Mouse (Mus musculus) MEL (cell line): ENCODE measurements at regions not wholly inside any gene's neighbourhood (a gene's known extent, or its start where the extent isn't known, plus 50 kb on each side); places are given as distances from the start of the nearest gene placed in this dataset.

Experiments
- CTCF ChIP-seq, 3 experiments: IDR thresholded peaks in 2 of 3; conservative IDR thresholded peaks in 1 of 3; 2 replicates each; pipeline ENCODE4 v1.5.1; 2011 to 2012; ENCODE audit warnings: low read length in 3 of 3, low read depth in 2 of 3, mild to moderate bottlenecking in 2 of 3, improper control_type of control experiment in 1 of 3, inconsistent platforms in 1 of 3, mixed read lengths in 1 of 3, moderate library complexity in 1 of 3; ENCODE audit not compliant: control insufficient read depth in 1 of 3, insufficient read depth in 1 of 3, poor library complexity in 1 of 3, severe bottlenecking in 1 of 3
- EP300 ChIP-seq, 2 experiments: IDR thresholded peaks; 2 replicates each; pipeline ENCODE4 v1.6.1; 2011; ENCODE audit warnings: improper control_type of control experiment in 2 of 2, low read length in 2 of 2, low read depth in 1 of 2, mild to moderate bottlenecking in 1 of 2
- MEF2A ChIP-seq: IDR thresholded peaks from 2 replicates; pipeline ENCODE4 v1.6.1; 2014; ENCODE audit warnings: low read depth, mild to moderate bottlenecking, inconsistent platforms, low read length, improper control_type of control experiment; ENCODE audit not compliant: poor library complexity, insufficient replicate concordance, severe bottlenecking; ENCODE audit errors: extremely low read depth
- POLR2A ChIP-seq, 2 experiments: IDR thresholded peaks; 2 replicates each; pipeline ENCODE4 v1.6.1; 2011 to 2012; ENCODE audit warnings: low read length in 2 of 2, mild to moderate bottlenecking in 2 of 2, control low read depth in 1 of 2, improper control_type of control experiment in 1 of 2, low read depth in 1 of 2, moderate library complexity in 1 of 2; ENCODE audit not compliant: control insufficient read depth in 1 of 2, insufficient read depth in 1 of 2, poor library complexity in 1 of 2
- RAD21 ChIP-seq: IDR thresholded peaks from 2 replicates; pipeline ENCODE4 v1.6.1; 2011; ENCODE audit warnings: mild to moderate bottlenecking, low read depth, low read length, improper control_type of control experiment
- RCOR1 ChIP-seq: IDR thresholded peaks from 2 replicates; pipeline ENCODE4 v1.6.1; 2012; ENCODE audit warnings: low read depth, mild to moderate bottlenecking, inconsistent platforms, low read length, improper control_type of control experiment
- UBTF ChIP-seq: IDR thresholded peaks from 2 replicates; pipeline ENCODE4 v1.6.1; 2012; ENCODE audit warnings: low read depth, mild to moderate bottlenecking, inconsistent platforms, low read length, improper control_type of control experiment, moderate library complexity, borderline replicate concordance; ENCODE audit not compliant: insufficient read depth
- USF1 ChIP-seq: IDR thresholded peaks from 2 replicates; pipeline ENCODE4 v1.6.1; 2014; ENCODE audit warnings: low read depth, mild to moderate bottlenecking, inconsistent platforms, low read length, improper control_type of control experiment, moderate library complexity
- ZNF384 ChIP-seq: IDR thresholded peaks from 2 replicates; pipeline ENCODE4 v1.6.1; 2012; ENCODE audit warnings: low read depth, mild to moderate bottlenecking, inconsistent platforms, low read length, improper control_type of control experiment

DNA sequence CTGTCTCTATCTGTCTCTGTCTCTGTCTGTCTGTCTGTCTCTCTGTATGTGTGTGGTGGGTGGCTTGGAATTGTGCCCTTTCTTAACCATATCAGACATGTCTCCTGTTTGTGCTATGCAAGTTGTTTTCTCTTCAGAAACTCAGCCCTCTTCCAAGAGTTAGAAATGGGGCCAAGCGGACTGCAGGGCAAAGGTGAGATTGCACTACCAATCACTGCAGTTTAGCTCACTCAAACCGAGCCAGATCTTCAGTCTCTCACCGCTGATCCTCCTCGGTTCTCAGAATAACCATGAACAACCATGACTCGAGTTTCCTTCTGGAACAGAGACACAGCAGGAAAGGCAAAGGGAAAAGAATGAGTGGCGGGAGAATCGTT is 137.2 kb downstream of the Dact1 start:
- TF ChIP-seq RAD21 (no peak), POLR2A (IDR thresholded peaks at IDR 0.05; ENCODE audit: control insufficient read depth in 1 of 2, insufficient read depth in 1 of 2, low read depth in 1 of 2, low read length in 2 of 2, poor library complexity in 1 of 2) (no peak), CTCF (IDR thresholded peaks at IDR 0.05 in 2 of 3, conservative IDR thresholded peaks at IDR 0.05 in 1 of 3; ENCODE audit: control insufficient read depth in 1 of 3, insufficient read depth in 1 of 3, low read depth in 2 of 3, low read length in 3 of 3, poor library complexity in 1 of 3, severe bottlenecking in 1 of 3) (no peak), ZNF384 (no peak), EP300 (IDR thresholded peaks at IDR 0.05; ENCODE audit: low read depth in 1 of 2, low read length in 2 of 2) (no peak), USF1 (no peak), RCOR1 (no peak), UBTF (no peak), MEF2A (no peak)
